Mouse (Mus musculus) kidney, postnatal 36 days (tissue): Measurements from ENCODE around the gene Atraid.

Experiments used
- DNase-seq, 2 experiments: peaks; one replicate each; pipeline ENCODE4 v3.0.0; 2021 to 2022; ENCODE audit warnings: mixed read lengths in 2 of 2

Gene Atraid

DNA sequence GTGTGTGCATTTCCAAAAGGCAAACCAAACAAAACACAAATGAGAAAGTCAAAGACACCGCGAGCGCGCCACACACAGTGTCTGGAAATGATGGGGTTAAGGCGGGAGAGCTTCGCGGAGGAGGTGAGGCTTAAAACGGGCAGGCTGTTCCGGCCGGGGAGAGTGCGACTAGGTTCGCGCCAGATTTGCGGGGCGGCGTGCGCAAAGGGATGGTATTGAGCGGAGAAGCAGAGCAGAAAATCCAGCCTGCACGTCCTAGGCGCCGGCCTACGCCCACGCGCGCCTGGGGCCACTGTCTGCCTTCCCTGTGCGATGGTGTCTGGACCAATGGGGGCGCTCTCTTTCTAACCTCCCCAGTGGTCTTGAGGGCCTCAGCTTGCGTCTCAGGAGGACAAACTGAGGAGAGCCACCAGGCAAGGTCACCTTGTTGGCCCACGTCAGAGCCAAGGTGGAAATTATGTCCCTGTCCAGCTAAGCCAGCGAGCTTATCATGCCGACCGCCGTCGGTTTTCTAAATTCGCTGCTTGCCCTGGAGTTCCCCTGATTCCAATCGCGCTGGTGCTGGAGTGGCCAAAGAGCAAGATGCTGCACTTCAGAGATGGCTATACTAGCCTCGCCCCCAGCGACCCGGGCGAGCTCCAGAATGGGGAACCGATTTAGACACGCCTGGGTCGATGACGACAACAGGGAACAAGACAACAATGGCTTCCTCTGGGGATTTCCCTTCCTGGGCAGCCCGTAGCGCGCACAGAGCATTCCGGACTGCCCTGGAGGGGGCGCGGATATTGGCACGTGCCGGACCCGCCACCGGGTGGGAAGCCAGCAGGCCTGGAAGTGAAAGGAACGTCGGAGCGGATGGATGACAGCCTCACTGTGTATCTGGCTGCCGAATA, 46.9 kb downstream of the Atraid start:
- DNase-seq = peak; percentile 55 to 68

DNA sequence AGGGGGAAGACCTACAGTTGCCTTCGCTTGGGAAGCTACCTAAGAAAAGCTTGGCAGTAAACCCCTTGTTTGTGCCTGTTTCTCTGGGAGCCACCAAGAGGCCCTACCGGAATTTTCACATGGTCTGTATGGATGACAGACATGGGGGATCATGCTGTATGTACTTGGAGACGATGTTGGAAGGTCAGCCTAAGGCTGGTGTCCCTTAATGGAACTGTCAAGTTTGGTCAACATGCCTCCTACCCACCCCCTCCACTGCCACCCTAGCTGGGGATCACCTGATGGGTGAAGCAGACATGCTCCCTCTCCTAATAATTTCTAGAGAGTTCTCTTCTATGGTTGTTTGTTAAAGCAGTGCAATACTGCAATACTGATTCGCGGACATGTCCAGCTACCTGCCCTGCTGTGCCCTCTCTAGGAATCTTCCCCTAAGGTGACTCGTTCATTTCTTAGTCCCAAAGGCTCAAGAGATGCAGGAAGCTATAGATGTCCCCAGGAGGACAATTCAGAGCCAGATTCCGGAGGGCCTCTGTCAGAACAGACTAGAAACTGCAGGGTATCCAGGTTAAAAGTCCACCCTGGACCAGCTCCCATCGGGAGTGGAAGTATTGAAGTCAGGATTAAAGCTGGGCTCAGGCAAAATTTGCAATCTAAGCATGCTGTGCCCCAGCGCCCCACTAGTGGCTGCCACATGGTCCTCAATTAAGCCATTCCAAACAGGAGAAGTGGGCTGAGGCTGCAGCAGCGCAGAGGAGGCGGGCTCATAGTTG, 47.8 kb downstream of the Atraid start:
- no peak for DNase-seq
